Mouse (Mus musculus) kidney, adult 2 months (tissue): ENCODE measurements at regions not wholly inside any gene's neighbourhood (a gene's known extent, or its start where the extent isn't known, plus 50 kb on each side); places are given as distances from the start of the nearest gene placed in this dataset.

ENCODE experiments used
- CTCF ChIP-seq: fragments of 200-500 bp; conservative IDR thresholded peaks from 2 replicates; pipeline ENCODE4 v1.5.1; 2011; ENCODE audit warnings: low read depth, mild to moderate bottlenecking, control low read depth, low read length, moderate library complexity, mixed read lengths; ENCODE audit not compliant: insufficient read depth, insufficient read length
- POLR2A ChIP-seq: fragments of 200-500 bp; IDR thresholded peaks from one replicate; pipeline ENCODE4 v1.6.1; 2011; ENCODE audit warnings: low read depth, low read length, control low read depth

GRCm38 (mm10) chr11:14182466-14182865, 416.6 kb upstream of the Pom121l12 start:
- TF ChIP-seq CTCF = no peak
- TF ChIP-seq POLR2A = no peak
